Mouse (Mus musculus) mouse trophoblast stem cell (cell line): ENCODE data around the gene Tgfb1i1.

Source experiments
- in situ Hi-C, 2 experiments: fragments of 300-500 bp; cut with MseI, MboI; formaldehyde crosslinking; loops; 2 replicates in 1 of 2; 3 replicates in 1 of 2; pipeline ENCODE4 v1.15.1; 2025

The Tgfb1i1 gene

DNA sequence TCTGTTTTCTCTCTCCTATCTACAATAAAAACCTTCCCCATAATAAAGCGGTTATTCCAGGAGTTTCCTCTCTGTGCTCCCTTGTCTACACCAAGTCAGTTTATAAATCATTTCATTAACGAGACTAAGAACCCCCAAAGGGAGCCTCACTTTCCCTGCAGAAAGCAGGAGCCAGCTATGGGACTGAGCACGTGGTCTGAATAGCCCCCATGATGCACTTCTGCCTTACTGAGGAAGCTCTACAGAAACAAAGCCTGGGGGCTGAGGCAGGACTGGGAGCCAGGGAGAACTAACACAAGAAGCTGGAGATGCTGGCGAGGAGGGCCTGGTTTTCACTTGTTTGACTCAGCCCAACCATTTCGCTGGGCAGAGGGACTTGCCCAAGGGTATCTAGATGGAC is 37.4 kb downstream of the Tgfb1i1 start:
- in situ Hi-C loops, result no loop called here

GRCm38 (mm10) chr7:128285060-128285459 is 38.4 kb downstream of the Tgfb1i1 start:
- in situ Hi-C loops, result no loop called here

GRCm38 (mm10) chr7:128288923-128289544 is 42.4 kb downstream of the Tgfb1i1 start:
- in situ Hi-C loops, result no loop called here

DNA sequence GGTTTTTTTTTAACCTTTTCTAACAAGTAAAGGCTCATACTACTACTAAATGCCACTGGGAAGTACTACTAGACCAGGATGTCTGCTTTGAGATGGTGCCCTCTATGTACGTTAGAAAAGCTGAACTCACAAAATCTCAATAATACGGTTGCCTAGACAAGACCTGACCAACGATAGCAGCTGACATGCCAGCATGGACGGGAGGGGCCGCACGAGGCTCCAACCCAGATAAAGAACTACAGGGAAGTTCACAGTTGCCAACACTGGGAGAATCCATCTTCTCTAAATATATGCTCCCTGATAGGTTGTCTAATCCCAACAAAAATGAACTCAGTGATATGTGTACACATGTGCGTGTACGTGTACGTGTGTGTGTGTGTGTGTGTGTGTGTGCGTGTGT is 48.2 kb downstream of the Tgfb1i1 start:
- in situ Hi-C loops, result no loop called here

DNA sequence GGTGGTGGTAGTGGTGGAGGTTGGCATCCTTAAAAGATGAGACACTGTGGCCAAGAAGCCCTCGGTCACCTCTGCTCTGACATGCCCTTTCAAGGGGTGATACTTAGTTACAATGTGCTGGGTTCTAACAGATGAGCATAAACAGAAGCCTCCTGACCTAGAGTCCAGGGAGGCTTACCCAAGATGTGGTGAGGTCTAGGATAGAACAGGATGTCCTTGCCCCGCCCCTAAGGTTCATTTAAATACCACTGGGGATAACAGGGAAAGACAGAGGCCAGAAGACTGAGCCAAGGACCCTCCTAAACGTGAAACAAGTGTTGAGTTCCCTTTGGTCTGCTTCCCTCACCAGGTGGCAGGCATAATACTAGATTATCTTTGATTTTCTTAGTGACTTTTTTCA is 49.9 kb downstream of the Tgfb1i1 start:
- in situ Hi-C loops, result no loop called here

GRCm38 (mm10) chr7:128297291-128297616 is 50.6 kb downstream of the Tgfb1i1 start:
- in situ Hi-C loops, result no loop called here

DNA sequence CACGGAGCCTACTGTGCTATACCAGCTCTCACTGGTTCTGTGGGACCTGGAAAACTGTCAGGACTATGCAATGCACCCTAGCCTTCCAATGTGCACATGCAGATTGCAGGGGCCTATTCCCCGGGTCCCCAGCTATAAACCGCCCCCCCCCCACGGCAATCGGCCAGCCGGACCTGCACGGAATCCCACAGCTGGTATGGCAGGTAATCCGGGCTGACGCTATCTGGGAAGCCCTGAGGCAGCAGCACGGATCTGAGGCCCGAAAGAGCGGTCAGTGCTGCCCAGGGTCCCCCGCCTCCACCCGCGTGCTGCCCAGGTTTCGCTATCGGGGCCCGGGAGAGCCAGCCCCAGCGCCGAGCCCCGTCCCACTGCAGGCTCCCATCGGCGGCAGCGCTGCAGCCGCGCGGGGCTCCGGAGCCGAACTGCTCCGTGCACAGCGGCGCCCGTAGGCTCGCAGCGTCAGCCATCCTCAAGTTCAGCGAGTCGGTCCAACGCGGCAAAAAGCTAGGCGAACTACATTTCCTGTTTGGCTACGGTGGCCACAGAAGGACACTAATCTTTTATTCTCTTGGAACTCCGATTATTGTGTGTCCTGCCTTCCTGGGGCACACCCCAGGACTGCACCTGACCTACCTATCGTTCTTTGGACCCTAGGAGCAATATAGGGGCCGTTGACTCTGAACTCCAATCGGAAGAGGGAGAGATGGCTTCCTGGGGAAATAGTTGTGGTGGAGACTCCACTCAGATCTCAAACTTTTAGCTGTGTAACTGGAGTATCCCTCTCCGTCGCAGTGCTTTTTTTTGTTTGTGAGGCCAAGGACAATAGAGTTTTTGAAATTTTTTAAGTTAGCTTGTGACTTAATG is 51.2 kb downstream of the Tgfb1i1 start, which contains the start of gene BC017158:
BC017158 (minus strand) TSS at position 554 of the 864 bp plus-strand sequence.
- in situ Hi-C loops, result no loop called here

DNA sequence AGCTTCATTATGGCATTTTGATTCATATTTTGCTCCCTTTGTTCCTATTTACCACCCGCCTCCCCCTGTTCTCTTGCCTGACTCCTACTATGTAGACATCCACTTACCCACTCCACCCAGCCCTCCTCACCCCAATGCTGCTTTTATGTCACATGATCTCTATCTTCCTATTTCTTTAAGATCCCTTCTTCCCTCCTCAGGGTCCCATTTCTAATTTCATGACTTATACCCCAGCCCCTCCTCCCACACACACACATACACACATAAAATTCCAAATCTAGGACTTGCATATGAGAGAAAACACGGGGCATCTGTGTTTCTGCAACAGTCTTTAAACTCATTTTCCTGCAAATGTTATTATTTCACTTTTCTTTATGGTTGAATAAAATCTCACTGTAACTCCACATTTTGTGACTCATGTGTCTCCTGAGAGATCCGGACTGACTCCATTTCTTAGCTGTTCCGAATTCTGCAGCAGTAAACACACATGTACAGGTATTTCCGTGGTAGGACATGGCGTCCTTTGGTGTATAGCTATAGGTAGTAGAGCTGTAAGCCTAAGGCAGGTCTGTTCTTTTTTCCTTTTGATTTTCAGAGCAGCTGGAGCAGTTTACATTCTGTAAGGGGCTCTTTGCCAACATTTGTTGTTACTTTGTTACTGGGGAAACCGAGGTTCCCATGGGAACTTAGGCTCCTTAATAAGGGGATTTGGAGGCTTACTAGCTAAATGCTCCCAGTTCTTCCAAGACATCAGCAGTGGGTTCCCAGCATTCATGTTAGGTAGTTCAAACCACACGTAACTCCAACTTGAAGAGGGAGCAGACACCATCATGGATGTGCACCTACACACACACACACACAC is 52.1 kb downstream of the Tgfb1i1 start:
- in situ Hi-C loops, result no loop called here

GRCm38 (mm10) chr7:128300952-128301351 is 54.3 kb downstream of the Tgfb1i1 start:
- in situ Hi-C loops, result no loop called here

DNA sequence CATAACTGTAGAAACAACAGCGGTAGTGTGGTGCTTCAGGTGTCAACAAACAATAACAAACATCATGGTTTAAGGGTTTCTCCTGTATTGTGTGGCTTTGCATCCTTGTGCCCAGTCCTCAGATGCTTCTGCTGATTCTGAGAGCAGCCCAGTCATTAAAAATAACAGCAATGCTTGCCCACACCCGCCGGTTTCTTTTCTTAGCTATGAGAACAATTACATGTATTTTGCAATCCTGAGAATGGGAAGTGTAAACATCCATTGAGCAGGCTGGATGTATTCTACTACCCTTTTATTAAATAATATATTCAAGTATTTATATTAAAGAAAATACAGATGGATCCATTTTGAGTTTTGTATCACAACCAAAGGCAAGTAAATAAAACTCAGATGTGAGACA is 55.5 kb downstream of the Tgfb1i1 start:
- in situ Hi-C loops, result no loop called here

DNA sequence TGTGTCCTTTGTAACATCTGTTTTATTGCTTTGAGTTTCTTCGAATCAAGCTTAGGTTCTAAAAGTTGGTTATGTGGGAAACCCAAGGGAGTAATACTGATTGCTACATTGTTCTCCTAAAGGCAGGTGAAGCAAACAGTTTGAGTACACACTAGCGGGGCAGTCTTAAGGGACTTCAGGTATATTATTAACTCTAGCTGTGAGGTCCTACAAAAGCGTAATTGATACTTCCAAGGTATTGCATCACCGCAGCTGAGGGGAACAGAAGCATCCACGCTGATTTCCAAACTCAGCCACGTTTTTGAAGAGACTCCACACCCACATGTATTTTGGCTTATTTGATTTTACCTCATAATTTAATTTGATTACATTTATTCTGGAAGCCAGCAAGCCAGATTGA is 57.6 kb downstream of the Tgfb1i1 start:
- in situ Hi-C loops, result no loop called here

DNA sequence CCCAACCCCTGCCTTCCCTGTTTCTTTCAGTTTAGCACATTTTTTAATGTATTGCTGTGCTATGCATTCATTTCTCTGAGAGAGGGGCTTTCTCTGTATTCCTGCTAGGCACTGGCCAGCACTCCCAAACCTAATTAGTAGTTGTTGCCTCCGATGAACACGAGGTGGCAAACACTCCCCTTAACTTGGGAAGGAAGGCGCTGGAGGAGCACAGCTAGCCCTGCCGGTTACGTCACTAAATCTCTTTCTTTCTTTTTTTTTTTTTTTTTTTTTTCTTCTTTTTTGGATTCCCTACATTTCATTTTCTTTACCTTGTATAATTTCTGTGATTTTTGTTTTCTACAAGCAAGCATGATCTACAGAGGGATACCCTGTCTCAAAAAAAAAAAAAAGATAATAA is 58.3 kb downstream of the Tgfb1i1 start:
- in situ Hi-C loops, result no loop called here
